Mouse (Mus musculus): ENCODE measurements around the gene F3. TPM values are rescaled to one million over a fixed set of nuclear protein-coding genes. Genes with fewer than 3 reads are reported as not detected.

The F3 gene
- polyA plus RNA-seq (2012; rRNA removed), result 40.1 and 55.9 TPM in 2 replicates

DNA sequence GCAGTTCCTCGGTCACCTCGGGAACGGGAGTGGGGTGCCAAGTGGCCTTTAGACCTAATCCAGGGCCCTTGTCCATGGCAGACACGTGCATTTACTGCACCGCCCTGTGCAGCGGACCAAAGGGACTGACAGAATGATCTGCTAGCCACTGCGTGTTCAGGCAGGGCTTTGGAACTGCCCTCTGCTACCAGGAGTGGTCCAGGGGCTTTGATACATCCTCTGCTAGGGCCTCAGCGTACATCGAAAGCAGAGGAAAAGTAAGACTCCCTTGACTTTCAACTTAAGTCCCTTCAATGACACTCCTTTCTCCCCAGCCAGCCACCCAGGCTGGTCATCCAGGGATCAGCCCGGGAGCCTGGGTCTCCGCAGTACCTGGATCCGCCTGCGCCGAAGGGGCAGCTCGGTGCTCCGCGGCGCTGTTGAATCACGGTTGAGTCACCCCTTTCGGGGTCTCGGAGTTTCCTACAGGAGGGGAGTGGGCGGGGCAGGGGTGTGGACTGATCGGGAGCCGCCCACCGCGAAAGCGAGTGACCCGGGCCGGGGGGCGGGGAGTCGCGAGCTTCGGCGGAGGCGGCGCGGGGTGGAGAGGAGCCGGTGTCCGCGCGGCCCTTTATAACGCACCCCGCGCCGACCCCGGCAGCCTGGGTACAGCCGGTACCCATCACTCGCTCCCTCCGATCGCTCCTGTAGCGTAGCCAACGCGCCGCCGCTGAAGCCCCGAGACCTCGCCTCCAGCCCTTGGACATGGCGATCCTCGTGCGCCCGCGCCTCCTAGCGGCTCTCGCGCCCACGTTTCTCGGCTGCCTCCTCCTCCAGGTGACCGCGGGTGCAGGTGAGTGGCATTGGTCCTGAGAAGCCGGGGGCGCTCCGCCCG lies at the start of gene F3:
TSS of gene F3 (plus strand) at position 567 of the 874 bp plus-strand sequence.

Other genes starting within 250 kb of the F3 start
- 6.1 and 8.1 TPM in 2 replicates for gene Slc44a3, start 191.1 kb upstream of the F3 start, polyA plus RNA-seq (2012; rRNA removed)
- gene 4930432M17Rik, start 52.8 kb upstream of the F3 start, polyA plus RNA-seq (2012; rRNA removed), result not detected in 2 replicates
- gene Abcd3, start 91.8 kb downstream of the F3 start, polyA plus RNA-seq (2012; rRNA removed), result 2.0 and 3.2 TPM in 2 replicates
- 40.7 and 57.1 TPM in 2 replicates for gene Arhgap29, start 229.0 kb downstream of the F3 start, polyA plus RNA-seq (2012; rRNA removed)

Data from ovary, adult 2 months (tissue).